Mouse (Mus musculus): ENCODE measurements around the gene Abhd17a. TPM values are rescaled to one million over a fixed set of nuclear protein-coding genes. Genes with fewer than 3 reads are reported as not detected.
A peak's percentile ranks its signal among the peaks of the same experiment; 100 is the strongest.

The Abhd17a gene
- polyA plus RNA-seq, 1 experiment from 2014 or later: 83.0 TPM

GRCm38 (mm10) chr10:80584642-80585552 lies 5.2 kb downstream of the Abhd17a start:
- WGBS: 75% methylated on average over 12 of the region's 12 CpGs
- Histone ChIP-seq H3K9me3 (no peaks in the 10 kb centered on the region), H3K27ac (peak overlapping the region; percentile 28; the same call in 1 of the 2 replicates), H3K36me3 (peaks cover 52% of the 10 kb centered on the region), H3K4me1 (peaks cover 28% of the 10 kb centered on the region), H3K27me3 (no peaks in the 10 kb centered on the region), H3K4me2 (replicated peaks) (peak overlapping the region; percentile 4), H3K9ac (no peak overlapping the region), H3K4me3 (no peak overlapping the region)
- ATAC-seq (ENCODE audit: low FRiP score, low read depth): no peak

DNA sequence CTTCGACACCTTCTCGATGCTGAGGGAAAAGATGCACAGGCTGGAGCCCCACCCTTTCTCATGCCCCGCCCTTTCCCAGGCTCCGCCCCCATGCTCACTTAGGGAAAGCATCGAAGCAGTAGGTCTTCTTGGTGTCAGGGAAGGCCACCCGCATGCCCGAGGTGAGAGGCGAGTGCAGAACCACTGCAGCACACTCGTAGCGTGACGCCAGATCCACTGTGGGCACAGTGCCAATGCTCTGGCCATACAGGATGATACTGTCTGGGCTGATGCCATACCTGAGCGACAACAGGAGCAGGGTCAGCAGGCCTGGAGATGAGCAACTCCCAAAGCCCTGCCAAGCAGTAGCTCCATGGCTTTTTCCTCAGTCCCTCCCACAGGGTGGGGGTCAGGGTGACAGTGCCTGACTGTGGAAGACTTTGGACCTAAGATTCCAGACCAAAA lies 6.1 kb downstream of the Abhd17a start:
- Histone ChIP-seq H3K27me3 (no peaks in the 10 kb centered on the region), H3K36me3 (peaks cover 52% of the 10 kb centered on the region), H3K9ac (no peak overlapping the region), H3K4me1 (peaks cover 26% of the 10 kb centered on the region), H3K27ac (no peak overlapping the region), H3K4me3 (no peak overlapping the region), H3K4me2 (replicated peaks) (no peak overlapping the region), H3K9me3 (no peaks in the 10 kb centered on the region)
- WGBS: 66% methylated on average over 12 of the region's 12 CpGs
- ATAC-seq (ENCODE audit: low FRiP score, low read depth): no peak

- 83% methylated on average over 5 of the region's 5 CpGs for WGBS
- Histone ChIP-seq H3K4me1 (peaks cover 25% of the 10 kb centered on the region), H3K27me3 (no peaks in the 10 kb centered on the region), H3K9ac (no peak overlapping the region), H3K4me2 (replicated peaks) (no peak overlapping the region), H3K36me3 (peaks cover 52% of the 10 kb centered on the region), H3K9me3 (no peaks in the 10 kb centered on the region), H3K27ac (no peak overlapping the region), H3K4me3 (no peak overlapping the region)
- ATAC-seq (ENCODE audit: low FRiP score, low read depth): no peak
Measured at GRCm38 (mm10) chr10:80583047-80583446, 7.1 kb downstream of the Abhd17a start.

GRCm38 (mm10) chr10:80578911-80579310 lies 11.2 kb downstream of the Abhd17a start:
- Histone ChIP-seq H3K36me3 (peaks cover 25% of the 10 kb centered on the region), H3K4me1 (peaks cover 35% of the 10 kb centered on the region), H3K4me2 (replicated peaks) (peak overlapping the region; percentile 91), H3K27me3 (no peaks in the 10 kb centered on the region), H3K9ac (peak overlapping the region; percentile 61), H3K9me3 (no peaks in the 10 kb centered on the region), H3K27ac (peak overlapping the region; percentile 89), H3K4me3 (peak overlapping the region; percentile 83)
- ATAC-seq (ENCODE audit: low FRiP score, low read depth): no peak
- 8% methylated on average over 8 of the region's 8 CpGs for WGBS

- H3K27ac ChIP-seq: peak overlapping the region; percentile 89
- under 1% methylated on average over 29 of the region's 29 CpGs for WGBS
- ATAC-seq (ENCODE audit: low FRiP score, low read depth): no peak
- peak overlapping the region; percentile 83 for H3K4me3 ChIP-seq
- H3K9ac ChIP-seq: peak overlapping the region; percentile 61
- H3K4me1 ChIP-seq: peaks cover 42% of the 10 kb centered on the region
- peaks cover 18% of the 10 kb centered on the region for H3K36me3 ChIP-seq
- no peaks in the 10 kb centered on the region for H3K9me3 ChIP-seq
- H3K4me2 ChIP-seq (replicated peaks): peak overlapping the region; percentile 91
- H3K27me3 ChIP-seq: no peaks in the 10 kb centered on the region
Measured at GRCm38 (mm10) chr10:80578131-80578750, 11.9 kb downstream of the Abhd17a start.

DNA sequence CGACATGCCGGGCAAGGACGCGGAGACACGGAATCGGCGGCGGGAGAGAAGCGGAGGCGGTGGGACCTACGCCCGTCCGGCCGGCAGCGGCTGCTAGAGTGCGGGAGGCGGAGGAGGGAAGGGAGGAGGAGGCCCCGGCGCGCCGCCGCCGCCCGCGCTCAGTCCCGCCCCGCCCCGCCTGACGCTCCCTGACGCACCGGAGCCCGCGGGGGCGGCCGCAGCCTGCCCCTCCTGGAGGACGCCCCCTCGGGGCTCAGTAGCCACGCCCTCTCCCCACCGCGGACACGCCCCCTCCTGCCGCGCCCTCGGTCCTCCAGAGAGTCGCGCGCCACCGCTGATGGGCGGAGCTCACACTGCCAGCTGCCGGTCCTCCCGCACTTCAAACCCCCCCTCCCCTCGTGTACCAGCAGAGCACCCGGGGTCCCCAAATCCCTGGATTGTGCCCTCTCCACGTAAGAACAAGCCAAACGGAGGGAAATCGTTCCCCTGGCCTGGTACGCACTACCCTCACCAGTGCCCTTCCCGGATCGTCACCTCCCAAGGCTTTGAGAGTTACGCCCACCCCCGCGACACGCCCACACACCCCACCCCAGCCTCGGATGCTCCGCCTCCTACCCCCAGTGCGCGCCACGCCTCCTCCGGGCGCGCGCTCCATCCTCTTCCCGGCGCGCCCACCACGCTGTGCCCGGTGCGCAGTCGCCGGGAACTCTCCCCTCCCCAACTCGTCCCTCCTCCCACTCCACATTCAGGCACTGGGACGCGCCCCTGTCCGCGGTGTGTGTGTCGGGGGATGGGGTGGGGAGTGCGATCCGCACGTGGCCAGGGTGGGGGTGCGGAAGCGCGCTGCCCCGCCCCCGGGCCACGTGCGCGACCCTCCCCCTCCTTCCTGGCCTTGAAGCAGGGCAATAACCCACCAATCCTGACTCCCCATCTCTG lies 12.7 kb downstream of the Abhd17a start, which contains the start of gene Klf16:
Klf16 (minus strand) TSS at position 127 of the 936 bp plus-strand sequence.
- H3K4me1 ChIP-seq: peaks cover 47% of the 10 kb centered on the region
- H3K4me2 ChIP-seq (replicated peaks): peak within 1 kb of the TSS; percentile 91
- H3K27me3 ChIP-seq: no peaks in the 10 kb centered on the region
- H3K27ac ChIP-seq: peak within 1 kb of the TSS; percentile 89
- WGBS: under 1% methylated on average over 60 of the region's 97 CpGs
- H3K36me3 ChIP-seq: peaks cover 13% of the 10 kb centered on the region
- no peaks in the 10 kb centered on the region for H3K9me3 ChIP-seq
- peak; percentile 87 for ATAC-seq (ENCODE audit: low FRiP score, low read depth)
- peak within 1 kb of the TSS; percentile 83 for H3K4me3 ChIP-seq
- peak within 1 kb of the TSS; percentile 89 for H3K9ac ChIP-seq

- no peaks in the 10 kb centered on the region for H3K27me3 ChIP-seq
- H3K9me3 ChIP-seq: no peaks in the 10 kb centered on the region
- peaks cover 5% of the 10 kb centered on the region for H3K36me3 ChIP-seq
- no peak for ATAC-seq (ENCODE audit: low FRiP score, low read depth)
- H3K27ac ChIP-seq: peak overlapping the region; percentile 85
- peaks cover 56% of the 10 kb centered on the region for H3K4me1 ChIP-seq
- under 1% methylated on average over 95 of the region's 96 CpGs for WGBS
- peak overlapping the region; percentile 83 for H3K4me3 ChIP-seq
- H3K9ac ChIP-seq: peak overlapping the region; percentile 89
- H3K4me2 ChIP-seq (replicated peaks): peak overlapping the region; percentile 91
Measured at GRCm38 (mm10) chr10:80576351-80577194, 13.6 kb downstream of the Abhd17a start.

DNA sequence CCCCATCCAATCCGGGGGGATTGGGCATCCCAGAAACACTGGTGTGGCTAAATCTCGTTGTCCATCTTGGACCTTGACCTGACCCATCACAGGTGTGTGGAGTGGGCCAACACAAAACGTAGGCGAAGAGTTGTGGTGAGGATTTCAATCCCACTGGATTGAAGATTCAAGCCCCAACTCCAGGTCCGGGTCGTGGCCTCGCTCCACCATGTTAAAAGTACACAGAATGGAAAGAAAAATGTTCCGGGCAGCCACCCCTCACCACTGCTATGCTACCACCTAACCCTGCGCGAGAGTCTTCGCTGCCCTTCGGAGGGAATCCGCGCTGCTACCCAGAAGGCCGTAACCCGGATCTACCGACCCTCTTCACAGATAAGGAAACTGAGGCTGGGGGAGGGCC lies 14.2 kb downstream of the Abhd17a start:
- Histone ChIP-seq H3K9ac (peak overlapping the region; percentile 89), H3K36me3 (no peaks in the 10 kb centered on the region; the same call in 1 of the 2 replicates), H3K4me1 (peaks cover 62% of the 10 kb centered on the region), H3K4me3 (peak overlapping the region; percentile 83), H3K9me3 (no peaks in the 10 kb centered on the region), H3K27me3 (no peaks in the 10 kb centered on the region), H3K27ac (no peak overlapping the region), H3K4me2 (replicated peaks) (peak overlapping the region; percentile 91)
- ATAC-seq (ENCODE audit: low FRiP score, low read depth): no peak
- 13% methylated on average over 17 of the region's 17 CpGs for WGBS

- 79% methylated on average over 3 of the region's 3 CpGs for WGBS
- H3K4me3 ChIP-seq: 0 out of 2 replicates have a peak overlapping the region, but pooled peaks have one; percentile 83
- no peaks in the 10 kb centered on the region for H3K9me3 ChIP-seq
- H3K4me1 ChIP-seq: peaks cover 72% of the 10 kb centered on the region
- ATAC-seq (ENCODE audit: low FRiP score, low read depth): no peak
- no peak overlapping the region for H3K9ac ChIP-seq
- no peaks in the 10 kb centered on the region; the same call in 1 of the 2 replicates for H3K36me3 ChIP-seq
- no peaks in the 10 kb centered on the region for H3K27me3 ChIP-seq
- peak overlapping the region; percentile 91 for H3K4me2 ChIP-seq (replicated peaks)
- no peak overlapping the region for H3K27ac ChIP-seq
Measured at GRCm38 (mm10) chr10:80574896-80575295, 15.2 kb downstream of the Abhd17a start.

DNA sequence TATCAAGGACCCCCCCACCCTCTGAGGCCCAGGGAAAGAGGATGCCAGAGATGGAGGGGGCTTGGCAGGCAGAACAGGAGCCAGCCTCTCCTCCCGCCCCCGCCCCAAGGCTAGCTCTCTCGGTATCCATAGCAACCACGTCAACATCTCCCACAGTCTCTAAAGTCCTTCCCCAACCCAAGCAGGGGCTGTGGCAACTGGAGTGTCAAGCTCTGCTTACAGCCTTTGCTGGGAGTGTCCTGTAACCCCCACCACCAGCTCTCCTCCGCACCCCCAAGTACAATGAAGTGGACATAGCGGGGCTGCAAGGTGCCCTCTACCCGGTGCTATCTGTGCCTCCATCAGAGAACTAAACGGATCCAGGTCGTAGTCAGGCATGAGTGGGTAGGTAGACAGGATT lies 16.2 kb downstream of the Abhd17a start:
- Histone ChIP-seq H3K9me3 (no peaks in the 10 kb centered on the region), H3K27ac (no peak overlapping the region), H3K36me3 (peaks cover 1% of the 10 kb centered on the region), H3K27me3 (no peaks in the 10 kb centered on the region), H3K4me3 (no peak overlapping the region), H3K4me1 (peaks cover 75% of the 10 kb centered on the region), H3K4me2 (replicated peaks) (no peak overlapping the region; the same call in 1 of the 2 replicates), H3K9ac (0 out of 2 replicates have a peak overlapping the region, but pooled peaks have one; percentile 39)
- WGBS: 68% methylated on average over 9 of the region's 9 CpGs
- ATAC-seq (ENCODE audit: low FRiP score, low read depth): no peak

- no peak for ATAC-seq (ENCODE audit: low FRiP score, low read depth)
- Histone ChIP-seq H3K27ac (no peak overlapping the region), H3K36me3 (peaks cover 16% of the 10 kb centered on the region), H3K9me3 (no peaks in the 10 kb centered on the region), H3K9ac (no peak overlapping the region), H3K4me2 (replicated peaks) (no peak overlapping the region), H3K4me1 (peaks cover 67% of the 10 kb centered on the region), H3K27me3 (no peaks in the 10 kb centered on the region), H3K4me3 (no peak overlapping the region)
- WGBS: 88% methylated on average over 2 of the region's 2 CpGs
Measured at GRCm38 (mm10) chr10:80572477-80572876, 17.7 kb downstream of the Abhd17a start.
